Mouse (Mus musculus) heart, postnatal 0 days (tissue): ENCODE data around the gene Vmac. TPM values are rescaled to one million over a fixed set of nuclear protein-coding genes. Genes with fewer than 3 reads are reported as not detected.

ENCODE experiments used
- ATAC-seq: fragments of 200-750 bp; cut with Nextera tagmentation; 2 replicates; pipeline ENCODE4 v1.8.0; 2017; ENCODE audit warnings: low read depth, moderate number of reproducible peaks, moderate library complexity; ENCODE audit not compliant: insufficient read depth
- DNase-seq: peaks from one replicate; pipeline ENCODE4 v3.0.0-alpha.2; 2016; ENCODE audit warnings: low spot score
- H3K27ac ChIP-seq: fragments of 300-500 bp; sonication (generic); 2 replicates; pipeline ENCODE4 v1.5.1; 2014; ENCODE audit warnings: low read depth, mild to moderate bottlenecking
- H3K27me3 ChIP-seq: fragments of 300-500 bp; sonication (generic); 2 replicates; pipeline ENCODE4 v1.6.1; 2014; ENCODE audit warnings: low read length, mixed read lengths; ENCODE audit not compliant: control insufficient read depth, insufficient read depth
- H3K36me3 ChIP-seq: fragments of 300-500 bp; sonication (generic); replicated peaks from 2 replicates; pipeline ENCODE4 v1.6.1; 2014; ENCODE audit warnings: low read length, mixed read lengths; ENCODE audit not compliant: control insufficient read depth, insufficient read depth
- H3K4me1 ChIP-seq: fragments of 300-500 bp; sonication (generic); 2 replicates; pipeline ENCODE4 v1.6.1; 2014; ENCODE audit warnings: antibody characterized with exemption; ENCODE audit not compliant: control insufficient read depth, insufficient read depth
- H3K4me2 ChIP-seq: fragments of 300-500 bp; sonication (generic); 2 replicates; pipeline ENCODE4 v1.6.1; 2014; ENCODE audit warnings: low read depth, mild to moderate bottlenecking, low read length, moderate library complexity
- H3K4me3 ChIP-seq: fragments of 300-500 bp; sonication (generic); 2 replicates; pipeline ENCODE4 v1.5.1; 2014; ENCODE audit warnings: low read depth, low read length
- H3K9ac ChIP-seq: fragments of 300-500 bp; sonication (generic); replicated peaks from 2 replicates; pipeline ENCODE4 v1.6.1; 2014; ENCODE audit warnings: low read depth, low read length, mixed read lengths
- H3K9me3 ChIP-seq: fragments of 300-500 bp; sonication (generic); replicated peaks from 2 replicates; pipeline ENCODE4 v1.6.1; 2016; ENCODE audit warnings: low read length; ENCODE audit not compliant: control insufficient read depth
- CTCF ChIP-seq: IDR thresholded peaks from 2 replicates; pipeline ENCODE4 v1.5.1; 2016; ENCODE audit warnings: antibody characterized with exemption, control low read depth, low read depth
- EP300 ChIP-seq: IDR thresholded peaks from 2 replicates; pipeline ENCODE4 v1.6.1; 2016; ENCODE audit warnings: antibody characterized with exemption, low read depth
- WGBS: fragments of 180-500 bp; shearing (Covaris S2); extraction: QIAGEN DNeasy Blood & Tissue Kit; methylation state at CpG from one replicate; pipeline ENCODE4 v1.1.7; 2014; 5-methylcytosine and 5-hydroxymethylcytosine counted together
- polyA plus RNA-seq: library from polyadenylated mRNA; unstranded; fragments of >200 nt; fragmentation: Nextera tagmentation; extraction: Ambion mirVana; gene quantifications from 2 replicates; pipeline ENCODE4 v1.2.1, GENCODE M21; 2015
- total RNA-seq: library from RNA; depleted of rRNA; stranded (reverse); fragments of >200 nt; gene quantifications from 2 replicates; pipeline ENCODE4 v1.2.3, GENCODE M21; 2014; ENCODE audit warnings: low replicate concordance

Gene Vmac
- total and polyA plus RNA-seq, 2 experiments from 2014 or later = 10.7 to 16.3 TPM

DNA sequence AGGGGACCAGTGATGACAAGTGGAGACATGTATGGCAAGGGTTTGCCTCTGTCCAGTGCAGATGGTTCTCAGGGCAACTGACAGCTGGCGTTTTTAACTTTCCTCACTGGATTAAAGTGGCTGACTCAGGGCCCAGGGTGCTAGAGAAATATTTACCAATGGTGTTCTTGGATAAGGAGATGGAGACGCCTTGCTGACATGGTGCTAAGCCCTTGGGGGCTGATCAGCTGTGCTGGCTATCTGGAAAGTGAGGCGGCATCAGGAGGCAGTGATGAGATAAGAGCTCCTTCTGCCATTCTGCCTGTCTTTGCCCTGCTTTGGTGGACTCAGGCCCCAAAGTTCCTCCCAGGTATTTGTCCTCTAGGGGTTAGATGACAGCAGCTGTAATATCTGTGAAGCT is 34.9 kb downstream of the Vmac start:
- 23% methylated on average over 3 of the region's 3 CpGs for WGBS
- H3K4me3 ChIP-seq = no peak overlapping the region
- no peaks in the 10 kb centered on the region for H3K9me3 ChIP-seq
- H3K4me2 ChIP-seq = no peak overlapping the region
- no peak for DNase-seq
- no peaks in the 10 kb centered on the region for H3K27me3 ChIP-seq
- H3K36me3 ChIP-seq = peaks cover 34% of the 10 kb centered on the region
- TF ChIP-seq CTCF = no peak
- TF ChIP-seq EP300 = no peak
- no peak for ATAC-seq
- H3K4me1 ChIP-seq = 0 out of 2 replicates have a peak, but pooled peaks cover 5% of the 10 kb centered on the region
- no peak overlapping the region for H3K27ac ChIP-seq
- H3K9ac ChIP-seq = no peak overlapping the region

- Histone ChIP-seq H3K9me3 (no peaks in the 10 kb centered on the region), H3K27ac (no peak overlapping the region), H3K27me3 (no peaks in the 10 kb centered on the region), H3K4me2 (no peak overlapping the region), H3K4me1 (0 out of 2 replicates have a peak, but pooled peaks cover 5% of the 10 kb centered on the region), H3K36me3 (peaks cover 33% of the 10 kb centered on the region), H3K9ac (no peak overlapping the region), H3K4me3 (no peak overlapping the region)
- TF ChIP-seq CTCF (no peak), EP300 (no peak)
- WGBS = 65% methylated on average over 4 of the region's 4 CpGs
- no peak for ATAC-seq
- no peak for DNase-seq
Measured at GRCm38 (mm10) chr17:56681791-56682190, 36.0 kb downstream of the Vmac start.

GRCm38 (mm10) chr17:56673647-56674416 is 44.0 kb downstream of the Vmac start:
- under 1% methylated on average over 33 of the region's 37 CpGs for WGBS
- DNase-seq = no peak

GRCm38 (mm10) chr17:56672941-56673646 is 44.7 kb downstream of the Vmac start, which contains the start of gene Ranbp3:
Gene Ranbp3 (plus strand): TSS chr17:56673294.
- Histone ChIP-seq H3K4me3 (peak within 1 kb of the TSS; percentile 77), H3K4me1 (peaks cover 10% of the 10 kb centered on the region), H3K4me2 (peak within 1 kb of the TSS; percentile 91), H3K9me3 (no peaks in the 10 kb centered on the region), H3K27me3 (no peaks in the 10 kb centered on the region), H3K9ac (peak within 1 kb of the TSS; percentile 94), H3K27ac (peak within 1 kb of the TSS; percentile 88), H3K36me3 (peaks cover 13% of the 10 kb centered on the region; the same call in 1 of the 2 replicates)
- under 1% methylated on average over 48 of the region's 66 CpGs for WGBS
- ATAC-seq (peak; percentile 96), DNase-seq (peak; percentile 99)
- TF ChIP-seq CTCF (no peak), EP300 (no peak)

More at GRCm38 (mm10) chr17:56673647-56674416, 44.0 kb downstream of the Vmac start:
- no peak; the same call in 1 of the 2 replicates for ATAC-seq
- H3K4me2 ChIP-seq = peak overlapping the region; percentile 91
- peak overlapping the region; percentile 77 for H3K4me3 ChIP-seq
- TF ChIP-seq CTCF = no peak
- no peak for TF ChIP-seq EP300
- peaks cover 10% of the 10 kb centered on the region for H3K4me1 ChIP-seq
- H3K36me3 ChIP-seq = peaks cover 13% of the 10 kb centered on the region; the same call in 1 of the 2 replicates
- peak overlapping the region; percentile 94 for H3K9ac ChIP-seq
- H3K27ac ChIP-seq = peak overlapping the region; percentile 84
- no peaks in the 10 kb centered on the region for H3K9me3 ChIP-seq
- H3K27me3 ChIP-seq = no peaks in the 10 kb centered on the region

DNA sequence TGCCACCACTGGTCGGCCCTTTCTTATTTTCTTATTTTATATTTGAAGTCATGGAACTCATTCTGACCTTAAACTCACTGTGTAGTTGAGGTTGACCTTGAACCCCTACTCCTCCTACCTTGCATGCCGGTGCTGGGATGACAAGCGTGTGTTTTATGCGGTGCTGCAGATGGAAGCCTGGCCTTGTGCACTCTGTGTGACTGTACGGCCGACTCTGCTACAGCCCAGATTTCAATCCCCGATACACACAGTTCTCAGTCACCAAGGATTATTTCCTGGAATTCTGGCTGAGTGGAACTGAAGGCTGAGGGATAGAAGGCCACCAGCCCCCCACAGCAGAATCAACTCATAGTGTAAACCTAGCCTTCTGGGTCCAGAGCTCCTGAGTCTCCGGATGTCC is 48.1 kb downstream of the Vmac start:
- peaks cover 8% of the 10 kb centered on the region for H3K4me1 ChIP-seq
- H3K9ac ChIP-seq = no peak overlapping the region
- WGBS = 74% methylated on average over 8 of the region's 8 CpGs
- no peaks in the 10 kb centered on the region for H3K36me3 ChIP-seq
- no peak overlapping the region for H3K27ac ChIP-seq
- no peak overlapping the region for H3K4me3 ChIP-seq
- no peak for TF ChIP-seq CTCF
- no peak for TF ChIP-seq EP300
- H3K4me2 ChIP-seq = no peak overlapping the region
- no peaks in the 10 kb centered on the region for H3K27me3 ChIP-seq
- DNase-seq = no peak
- no peaks in the 10 kb centered on the region for H3K9me3 ChIP-seq
- ATAC-seq = no peak
